ENCODE assay signal across 8 mouse cellular contexts in the genomic region with DNA sequence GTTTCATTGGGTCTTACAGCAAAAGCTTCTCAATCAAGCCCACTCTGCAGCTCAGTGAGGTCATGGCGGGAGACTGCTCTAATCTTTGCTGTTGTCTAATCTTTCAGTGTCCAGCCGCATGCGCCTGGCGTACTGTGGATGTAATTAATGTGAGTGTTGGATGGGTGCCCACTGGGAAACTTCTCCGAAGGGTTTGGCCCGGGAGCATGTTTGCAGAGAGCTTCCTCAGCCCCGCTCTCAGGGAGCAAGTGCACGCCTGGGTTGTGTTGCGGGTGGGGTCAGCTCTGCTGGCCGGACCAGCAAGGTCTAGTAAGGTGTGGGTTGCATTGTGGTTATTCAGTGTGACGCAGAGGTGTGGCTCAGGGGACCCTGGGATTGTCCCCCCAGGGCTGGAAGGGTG. TPM values are rescaled to one million over a fixed set of nuclear protein-coding genes. Genes with fewer than 3 reads are reported as not detected.
DNase-seq lines count a peak whose midpoint lies in the region; ATAC-seq and TF ChIP-seq lines count a peak whose summit lies in the region.

No protein-coding gene starts in this region.

- no peak overlapping the region for H3K27ac ChIP-seq in forebrain, embryonic 14.5 days (ENCODE audit: low read depth, low read length)
- no peak overlapping the region for H3K27ac ChIP-seq in forebrain, embryonic 15.5 days (replicated peaks)
- peak overlapping the region; percentile 51; the same call in 1 of the 2 replicates for H3K27ac ChIP-seq in limb, embryonic 15.5 days
- no peak overlapping the region for H3K27ac ChIP-seq in layer of hippocampus, adult 2 months

- intact Hi-C loops in heart, postnatal 10 days (cut with DNase I): no loop called here

- H3K36me3 ChIP-seq in forebrain, embryonic 14.5 days (ENCODE audit: control insufficient read depth, insufficient read depth, low read length): no peaks in the 10 kb centered on the region
- no peaks in the 10 kb centered on the region for H3K36me3 ChIP-seq in forebrain, embryonic 15.5 days
- H3K36me3 ChIP-seq in limb, embryonic 15.5 days: no peaks in the 10 kb centered on the region

- H3K4me3 ChIP-seq in forebrain, embryonic 14.5 days (ENCODE audit: low read depth, low read length): no peak overlapping the region
- H3K4me3 ChIP-seq in forebrain, embryonic 15.5 days: no peak overlapping the region
- no peak overlapping the region for H3K4me3 ChIP-seq in limb, embryonic 15.5 days
- H3K4me3 ChIP-seq in layer of hippocampus, adult 2 months: no peak overlapping the region

- no peak overlapping the region for H3K9ac ChIP-seq in forebrain, embryonic 14.5 days (ENCODE audit: low read length)
- no peak overlapping the region for H3K9ac ChIP-seq in forebrain, embryonic 15.5 days (replicated peaks)
- no peak overlapping the region for H3K9ac ChIP-seq in limb, embryonic 15.5 days

- peak; percentile 30; the same call in 1 of the 2 replicates for ATAC-seq in forebrain, embryonic 14.5 days
- ATAC-seq in forebrain, embryonic 15.5 days (replicated peaks): no peak; the same call in 1 of the 2 replicates
- 0 out of 2 replicates have a peak, but pooled peaks have one; percentile 22 for ATAC-seq in limb, embryonic 15.5 days (ENCODE audit: insufficient number of reproducible peaks, low FRiP score, low TSS enrichment, low read depth)

- no peak overlapping the region for H3K4me2 ChIP-seq in forebrain, embryonic 14.5 days (ENCODE audit: low read length)
- H3K4me2 ChIP-seq in forebrain, embryonic 15.5 days (replicated peaks): no peak overlapping the region
- no peak overlapping the region for H3K4me2 ChIP-seq in limb, embryonic 15.5 days

- no peak for TF ChIP-seq CTCF in layer of hippocampus, adult 2 months (conservative IDR thresholded peaks at IDR 0.05)

- H3K4me1 ChIP-seq in forebrain, embryonic 14.5 days (ENCODE audit: control insufficient read depth, insufficient read depth, low read length): peaks cover 28% of the 10 kb centered on the region
- peaks cover 47% of the 10 kb centered on the region for H3K4me1 ChIP-seq in forebrain, embryonic 15.5 days
- H3K4me1 ChIP-seq in limb, embryonic 15.5 days: peaks cover 37% of the 10 kb centered on the region

- no peaks in the 10 kb centered on the region for H3K9me3 ChIP-seq in forebrain, embryonic 14.5 days (replicated peaks; ENCODE audit: control insufficient read depth, low read length)
- no peaks in the 10 kb centered on the region for H3K9me3 ChIP-seq in forebrain, embryonic 15.5 days
- H3K9me3 ChIP-seq in limb, embryonic 15.5 days: no peaks in the 10 kb centered on the region

- H3K27me3 ChIP-seq in forebrain, embryonic 14.5 days (replicated peaks; ENCODE audit: control insufficient read depth, insufficient read depth, low read length): no peaks in the 10 kb centered on the region
- H3K27me3 ChIP-seq in forebrain, embryonic 15.5 days: no peaks in the 10 kb centered on the region
- no peaks in the 10 kb centered on the region for H3K27me3 ChIP-seq in limb, embryonic 15.5 days

- peak; percentile 65 for DNase-seq in forebrain, embryonic 14.5 days (ENCODE audit: low spot score)
- peak; percentile 85 for DNase-seq in adrenal gland, postnatal 10 days
- peak; percentile 81 to 82 for DNase-seq in heart, postnatal 10 days
- DNase-seq in layer of hippocampus, adult 2 months (ENCODE audit: low spot score in 2 of 2): no peak
- DNase-seq in left cerebral cortex, adult 9 months (ENCODE audit: low spot score in 2 of 2): no peak
- no peak for DNase-seq in spleen, adult 18-20 months

- 33% methylated on average over 11 of the region's 11 CpGs for WGBS in forebrain, embryonic 14.5 days
- 38% methylated on average over 11 of the region's 11 CpGs for WGBS in forebrain, embryonic 15.5 days
- 38% methylated on average over 11 of the region's 11 CpGs for WGBS in limb, embryonic 15.5 days

RNA-seq across cellular contexts. Expression of a gene that starts 27.6 kb away (rescaled TPM):
- polyA plus RNA-seq in forebrain, embryonic 14.5 days (2014; fragmentation: Nextera tagmentation; extraction: Ambion mirVana): 17.6 and 18.3 TPM in 2 replicates
- 21.1 and 22.1 TPM in 2 replicates for polyA plus RNA-seq in forebrain, embryonic 15.5 days (2015; fragmentation: Nextera tagmentation; extraction: Ambion mirVana)
- total RNA-seq in adrenal gland, postnatal 10 days (2021): 10 to 100 TPM; 18.7 to 26.9 TPM
- 10 to 100 TPM; 20.1 to 24.4 TPM for total RNA-seq in heart, postnatal 10 days (2021)
- 16.9 and 18.9 TPM in 2 replicates for polyA plus RNA-seq in limb, embryonic 15.5 days (2015; fragmentation: Nextera tagmentation; extraction: Ambion mirVana)
- 10 to 100 TPM; 21.4 to 27.3 TPM for total RNA-seq in layer of hippocampus, adult 2 months (2021)

Comparison
In these comparisons a context has a peak if more than half of its experiments do, and no peak if none do; other contexts are left out.
1. DNase-seq: peak in forebrain, embryonic 14.5 days (single experiment), adrenal gland, postnatal 10 days (single experiment) and heart, postnatal 10 days (2 of 2); none in layer of hippocampus, adult 2 months (0 of 2), left cerebral cortex, adult 9 months (0 of 2) and spleen, adult 18-20 months (0 of 2).